ENCODE assay signal across 8 mouse cellular contexts in genomic region chr11:96860564-96860963, GRCm38 (mm10). TPM values are rescaled to one million over a fixed set of nuclear protein-coding genes. Genes with fewer than 3 reads are reported as not detected.
DNase-seq lines count a peak whose midpoint lies in the region; ATAC-seq lines count a peak whose summit lies in the region.

No protein-coding gene starts in this region.

- H3K4me3 ChIP-seq in limb, embryonic 13.5 days = no peak overlapping the region
- no peak overlapping the region for H3K4me3 ChIP-seq in midbrain, embryonic 16.5 days (ENCODE audit: low read depth, low read length)

- no peaks in the 10 kb centered on the region for H3K9me3 ChIP-seq in limb, embryonic 13.5 days
- H3K9me3 ChIP-seq in midbrain, embryonic 16.5 days (replicated peaks; ENCODE audit: control insufficient read depth, low read length, poor library complexity, severe bottlenecking) = no peaks in the 10 kb centered on the region

- H3K27me3 ChIP-seq in limb, embryonic 13.5 days = peaks cover 22% of the 10 kb centered on the region
- 0 out of 2 replicates have a peak, but pooled peaks cover 2% of the 10 kb centered on the region for H3K27me3 ChIP-seq in midbrain, embryonic 16.5 days (ENCODE audit: control insufficient read depth, insufficient read depth, low read depth, low read length)

- 12% methylated on average over 8 of the region's 8 CpGs for WGBS in limb, embryonic 13.5 days
- WGBS in midbrain, embryonic 16.5 days = 12% methylated on average over 8 of the region's 8 CpGs

- peaks cover 34% of the 10 kb centered on the region for H3K4me1 ChIP-seq in limb, embryonic 13.5 days
- peaks cover 28% of the 10 kb centered on the region for H3K4me1 ChIP-seq in midbrain, embryonic 16.5 days (ENCODE audit: control insufficient read depth, insufficient read depth, low read length)

- H3K27ac ChIP-seq in limb, embryonic 13.5 days = no peak overlapping the region
- H3K27ac ChIP-seq in midbrain, embryonic 16.5 days (ENCODE audit: low read length) = no peak overlapping the region

- H3K9ac ChIP-seq in limb, embryonic 13.5 days = no peak overlapping the region
- H3K9ac ChIP-seq in midbrain, embryonic 16.5 days (ENCODE audit: low read depth, low read length) = no peak overlapping the region

- ATAC-seq in limb, embryonic 13.5 days (ENCODE audit: low FRiP score, low read depth) = peak; percentile 50
- ATAC-seq in midbrain, embryonic 16.5 days = peak; percentile 27; the same call in 1 of the 2 replicates

- H3K4me2 ChIP-seq in limb, embryonic 13.5 days (replicated peaks) = peak overlapping the region; percentile 85; the same call in 1 of the 2 replicates
- no peak overlapping the region for H3K4me2 ChIP-seq in midbrain, embryonic 16.5 days (ENCODE audit: low read length)

- peak; percentile 79 for DNase-seq in layer of hippocampus, adult 11-12 months (ENCODE audit: low spot score)
- no peak for DNase-seq in layer of hippocampus, adult 9-10 months (ENCODE audit: low spot score)
- DNase-seq in embryo, embryonic 10 days (ENCODE audit: low spot score) = peak; percentile 92
- peak; percentile 76 to 90 for DNase-seq in gastrocnemius, postnatal 4 days (ENCODE audit: low spot score in 2 of 2)
- peak; percentile 78 for DNase-seq in kidney, adult 11 months
- peak; percentile 67 to 87 for DNase-seq in spleen, postnatal 10 days (ENCODE audit: low spot score in 2 of 2)

- peaks cover 20% of the 10 kb centered on the region for H3K36me3 ChIP-seq in limb, embryonic 13.5 days
- no peaks in the 10 kb centered on the region for H3K36me3 ChIP-seq in midbrain, embryonic 16.5 days (ENCODE audit: control insufficient read depth, insufficient read depth, low read length)

RNA-seq across cellular contexts. Expression of gene Copz2, which starts 10.9 kb away (rescaled TPM):
- 10 to 100 TPM; 71.4 to 77.1 TPM for total RNA-seq in gastrocnemius, postnatal 4 days (2021)
- 140 and 149 TPM in 2 replicates for polyA plus RNA-seq in limb, embryonic 13.5 days (2015; fragmentation: Nextera tagmentation; extraction: Ambion mirVana)
- polyA plus RNA-seq in midbrain, embryonic 16.5 days (2015; fragmentation: Nextera tagmentation; extraction: Ambion mirVana) = 14.8 and 16.3 TPM in 2 replicates

RNA-seq across cellular contexts. Expression of gene Nfe2l1, which starts 30.8 kb away (rescaled TPM):
- total RNA-seq in gastrocnemius, postnatal 4 days (2021) = 100 to 1,000 TPM; 200 to 204 TPM
- polyA plus RNA-seq in limb, embryonic 13.5 days (2015; fragmentation: Nextera tagmentation; extraction: Ambion mirVana) = 68.6 and 69.3 TPM in 2 replicates
- polyA plus RNA-seq in midbrain, embryonic 16.5 days (2015; fragmentation: Nextera tagmentation; extraction: Ambion mirVana) = 79.1 and 81.8 TPM in 2 replicates

RNA-seq across cellular contexts. Expression of gene Cdk5rap3, which starts 55.7 kb away (rescaled TPM):
- 10 to 100 TPM; 39.2 to 45.1 TPM for total RNA-seq in gastrocnemius, postnatal 4 days (2021)
- 87.0 and 92.3 TPM in 2 replicates for polyA plus RNA-seq in limb, embryonic 13.5 days (2015; fragmentation: Nextera tagmentation; extraction: Ambion mirVana)
- polyA plus RNA-seq in midbrain, embryonic 16.5 days (2015; fragmentation: Nextera tagmentation; extraction: Ambion mirVana) = 80.6 and 85.7 TPM in 2 replicates
